In genomic region chr6:17666024-17666423, GRCm38 (mm10) we compare ENCODE assay signal across 19 mouse cellular contexts.
"Had no signal": no experiment of that assay in that cellular context is flagged by ENCODE, and none has a peak within 500 bp of the region (broad histone marks: within the 10 kb centered on the region; RNA-seq: fewer than 3 reads in every experiment).

No protein-coding gene starts in this region.

- H3K9ac ChIP-seq: lung, embryonic 14.5 days; midbrain, embryonic 12.5 days; neural tube, embryonic 13.5 days; neural tube, embryonic 15.5 days; stomach, embryonic 15.5 days had no signal

- ATAC-seq: midbrain, embryonic 16.5 days had no signal

- H3K27ac ChIP-seq: midbrain, embryonic 10.5 days; midbrain, embryonic 12.5 days; neural tube, embryonic 13.5 days; neural tube, embryonic 15.5 days; stomach, embryonic 15.5 days; stomach, postnatal 0 days had no signal

- DNase-seq: lung, adult 18-20 months; lung, embryonic 14.5 days; lung, postnatal 10 days; lung, postnatal 4 days; midbrain, embryonic 14.5 days; retina, postnatal 1 day; right cerebral cortex, adult 18-20 months; right cerebral cortex, postnatal 14 days; thymus, adult 18-20 months; thymus, postnatal 14 days; thymus, postnatal 36 days had no signal

- H3K27me3 ChIP-seq: midbrain, embryonic 12.5 days; neural tube, embryonic 13.5 days; neural tube, embryonic 15.5 days; stomach, embryonic 15.5 days had no signal

- H3K4me2 ChIP-seq: lung, embryonic 14.5 days; midbrain, embryonic 12.5 days; neural tube, embryonic 13.5 days; neural tube, embryonic 15.5 days; stomach, embryonic 15.5 days had no signal

- H3K4me3 ChIP-seq: midbrain, embryonic 10.5 days; midbrain, embryonic 12.5 days; myocyte; neural tube, embryonic 13.5 days; neural tube, embryonic 15.5 days; stomach, embryonic 15.5 days had no signal

- H3K9me3 ChIP-seq: midbrain, embryonic 10.5 days; midbrain, embryonic 12.5 days; neural tube, embryonic 13.5 days; neural tube, embryonic 15.5 days; stomach, embryonic 15.5 days had no signal

- H3K4me1 ChIP-seq: midbrain, embryonic 10.5 days; midbrain, embryonic 12.5 days; neural tube, embryonic 13.5 days; neural tube, embryonic 15.5 days; stomach, embryonic 15.5 days had no signal
